Mouse (Mus musculus): ENCODE results near the gene Rbm47. TPM values are rescaled to one million over a fixed set of nuclear protein-coding genes. Genes with fewer than 3 reads are reported as not detected.
A peak's percentile ranks its signal among the peaks of the same experiment; 100 is the strongest.
"Not testable (repeated sequence)": the region's sequence is repeated elsewhere in the genome, so short reads cannot be mapped to it uniquely, and the experiment has no call there.

Rbm47 gene
- total RNA-seq (2021) = 1 to 10 TPM; 1.8 to 2.9 TPM

DNA sequence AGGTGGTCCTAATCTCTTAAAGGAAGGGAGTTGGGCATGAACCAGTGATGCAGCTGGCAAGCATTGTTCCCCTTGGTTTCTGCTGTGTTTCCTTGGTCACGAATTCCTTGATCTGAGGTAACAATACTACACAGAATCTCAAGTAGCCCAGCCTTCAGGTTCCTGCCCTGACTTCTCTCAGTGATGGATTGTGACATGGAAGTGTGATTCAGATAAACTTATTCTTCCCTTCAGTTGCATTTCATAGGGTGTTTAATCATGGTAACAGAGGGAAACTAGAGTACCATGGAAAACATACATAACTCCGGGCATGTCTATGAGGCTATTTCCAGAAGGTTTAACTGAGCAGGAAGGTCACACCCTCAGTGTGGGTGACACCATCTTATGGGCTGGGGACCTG is at the start of gene Rbm47:
Gene Rbm47, minus strand, starts transcription at position 101 of the 400 bp plus-strand sequence.
- no peak for DNase-seq

DNA sequence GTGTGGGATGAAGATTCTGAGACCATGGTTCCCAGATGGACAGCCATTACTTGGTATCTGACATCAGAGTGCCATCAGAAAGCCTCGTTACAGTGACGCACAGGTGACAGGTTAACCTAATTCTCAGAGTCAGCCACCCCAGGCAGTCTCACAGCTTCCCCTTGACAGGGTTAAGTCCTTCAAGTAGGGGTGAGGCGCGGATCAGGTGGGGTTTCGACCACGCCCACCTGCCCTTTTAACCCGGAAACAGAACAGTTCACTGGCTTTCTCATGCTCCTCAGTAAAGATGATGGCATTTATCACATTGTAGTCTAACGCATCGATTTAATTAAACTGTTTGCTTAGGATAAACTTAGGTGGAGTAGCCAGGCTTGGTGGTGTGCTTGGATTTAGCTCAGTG is 47.7 kb upstream of the Rbm47 start:
- DNase-seq = no peak

DNA sequence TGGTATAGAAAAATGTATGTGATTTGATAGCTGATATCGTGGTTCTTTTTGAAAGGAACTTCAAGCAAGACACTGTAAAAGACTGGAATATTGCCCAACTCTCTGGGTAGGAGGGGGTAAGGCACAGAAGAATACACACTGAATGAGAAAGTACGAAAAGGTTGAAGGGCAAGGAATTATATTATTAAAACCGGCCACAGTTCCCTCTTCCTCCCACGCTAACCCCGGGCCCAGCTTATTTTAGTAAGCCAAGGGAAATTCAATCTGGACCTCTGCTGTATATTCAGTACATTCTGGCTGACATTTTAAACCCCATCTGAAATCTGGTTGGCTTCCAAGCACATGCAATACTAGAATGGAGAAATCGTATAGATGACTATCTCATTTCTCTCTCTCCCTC is 46.8 kb upstream of the Rbm47 start:
- no peak for DNase-seq

DNA sequence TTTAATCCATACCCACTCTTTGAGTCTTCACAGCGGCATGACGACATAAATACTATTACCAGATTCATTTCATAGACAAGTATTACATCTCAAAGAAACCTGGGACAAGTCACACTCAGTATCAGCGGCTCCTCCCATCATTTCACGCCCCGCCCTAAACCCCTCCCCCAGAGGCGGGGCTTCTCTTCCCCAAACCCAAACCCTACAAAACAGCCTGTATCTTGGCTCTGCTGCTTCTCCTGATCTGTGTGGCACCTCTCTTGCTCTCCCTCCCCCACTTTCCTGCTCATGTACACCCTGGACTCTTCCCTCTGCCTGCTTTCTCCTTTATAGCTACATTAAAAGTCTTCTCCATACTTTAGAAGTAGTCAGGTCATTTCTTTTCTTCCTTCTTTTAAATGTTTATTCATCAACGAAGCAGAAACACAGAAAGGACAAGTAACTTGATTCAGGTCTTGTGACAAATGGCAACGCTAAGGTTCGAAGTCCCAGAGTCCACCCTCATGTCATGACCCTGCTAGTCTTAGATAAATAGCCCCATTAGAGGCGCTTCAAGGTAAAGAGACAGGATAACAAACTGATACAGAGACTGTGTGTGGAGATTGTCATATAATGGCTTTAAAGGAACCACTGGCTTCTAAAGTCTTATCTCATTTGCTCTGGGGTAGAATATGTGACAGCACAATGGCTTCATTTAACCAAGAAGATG is 42.8 kb upstream of the Rbm47 start:
- DNase-seq = no peak

DNA sequence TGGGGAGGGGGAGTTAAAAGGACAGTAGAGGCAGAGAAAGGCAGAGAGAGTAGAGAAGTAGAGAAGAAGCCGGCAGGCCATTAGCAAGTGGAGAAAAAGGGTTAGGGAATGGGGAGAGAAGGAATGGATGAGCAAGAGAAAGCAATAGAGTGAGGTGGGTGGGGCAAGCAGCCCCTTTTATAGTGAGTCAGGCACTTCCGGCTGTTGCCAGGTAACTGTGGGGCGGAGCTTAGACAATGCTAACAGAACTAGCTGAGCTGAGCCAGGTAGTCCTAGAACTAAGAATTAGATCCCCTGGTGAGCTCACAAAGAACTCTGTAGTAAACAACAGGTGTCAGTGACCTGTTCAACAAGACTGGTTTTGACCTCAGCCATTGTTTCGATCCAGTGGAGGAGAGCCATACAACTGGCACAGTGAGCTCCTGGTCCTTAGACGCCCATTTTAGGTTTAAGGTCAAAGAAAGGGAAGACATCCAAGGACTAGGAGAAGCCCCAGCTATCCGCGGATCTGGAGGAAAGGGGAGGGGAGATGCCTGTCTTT is 41.5 kb upstream of the Rbm47 start:
- no peak for DNase-seq

DNA sequence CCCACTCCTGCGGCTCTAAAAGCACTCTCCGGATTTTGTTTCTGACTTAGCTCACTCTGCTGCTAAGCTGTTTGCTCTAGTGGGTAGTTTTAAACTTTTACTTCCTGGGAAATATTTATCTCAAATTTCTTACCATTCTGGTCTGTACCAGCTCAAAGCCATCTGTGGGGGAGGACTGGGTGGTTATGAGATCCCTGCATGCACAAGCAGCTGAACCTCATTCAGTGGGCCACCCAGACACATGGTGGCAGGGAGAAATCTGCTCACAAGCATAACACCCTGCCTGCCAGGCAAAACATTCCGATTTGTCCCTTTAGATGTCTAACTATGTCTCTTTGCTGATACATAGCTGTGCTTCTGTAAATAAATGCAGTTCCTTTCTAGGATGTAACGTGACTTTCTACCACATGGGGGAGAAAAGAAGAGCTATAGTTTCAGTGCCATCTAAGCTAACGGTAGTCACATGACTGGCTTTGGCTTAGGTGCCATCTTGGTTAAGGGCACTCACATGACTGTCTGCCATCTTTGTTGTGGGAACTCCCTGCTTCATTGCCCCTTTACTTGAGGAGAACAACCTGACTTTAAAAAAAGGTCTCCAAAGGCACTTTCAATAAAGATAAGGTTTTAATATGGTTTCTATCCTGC is 36.7 kb upstream of the Rbm47 start:
- no peak for DNase-seq

DNA sequence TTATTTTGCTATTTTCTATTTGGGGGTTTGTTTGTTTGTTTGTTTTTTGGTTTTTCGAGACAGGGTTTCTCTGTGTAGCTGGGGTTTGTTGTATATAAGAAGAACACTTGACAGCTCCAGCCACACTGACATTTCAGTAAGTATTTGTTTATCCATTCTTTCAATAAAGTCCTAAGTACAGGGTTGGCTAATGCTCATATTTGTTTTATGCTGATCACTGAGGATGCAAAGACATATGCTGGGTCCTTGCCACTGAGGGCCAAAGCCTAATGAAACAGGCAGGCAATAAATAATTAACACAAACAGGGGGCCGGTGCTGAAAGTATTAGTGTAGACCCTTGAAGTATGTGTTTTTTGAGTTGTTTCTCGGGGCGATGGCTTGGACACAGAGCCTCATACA is 32.0 kb upstream of the Rbm47 start:
- DNase-seq = no peak

DNA sequence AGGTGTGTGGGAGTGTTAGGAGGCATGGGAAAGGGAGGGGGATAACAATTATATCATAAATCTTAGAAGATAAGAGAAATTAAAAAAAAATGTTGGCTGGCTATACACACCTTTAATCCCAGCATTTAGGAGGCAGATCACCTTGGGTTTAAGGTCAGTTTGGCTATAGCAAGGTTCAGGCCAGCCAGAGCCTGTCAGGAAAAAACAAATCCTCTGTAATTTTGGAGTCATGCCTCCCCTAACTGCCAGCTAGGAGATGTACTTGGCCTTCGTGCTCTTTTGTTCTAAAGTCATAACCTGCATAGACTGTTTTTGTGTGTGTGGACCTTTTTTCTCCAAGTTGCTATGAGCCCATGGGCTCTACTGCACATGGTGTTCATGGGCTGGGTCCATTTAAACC is 30.5 kb upstream of the Rbm47 start:
- no peak for DNase-seq

DNA sequence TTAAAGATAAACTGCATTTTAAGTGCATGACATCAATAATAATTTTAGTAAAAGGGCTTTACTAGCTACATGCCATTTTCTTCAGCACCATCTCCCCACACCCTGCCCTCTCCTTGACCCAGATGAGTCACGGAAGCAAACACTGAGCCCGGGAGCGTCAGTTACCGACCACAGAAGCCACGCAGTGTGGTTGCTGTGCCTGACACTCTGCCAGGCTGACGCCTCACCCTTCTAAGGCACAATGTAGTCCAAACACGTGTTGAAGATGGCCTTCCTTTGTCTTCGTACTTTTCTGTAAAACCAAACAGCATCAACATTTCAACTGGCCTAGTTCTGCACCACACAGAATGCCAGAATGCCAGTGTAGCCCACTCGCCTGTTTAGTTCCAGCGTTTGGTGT is 27.1 kb upstream of the Rbm47 start:
- DNase-seq = peak; percentile 15

DNA sequence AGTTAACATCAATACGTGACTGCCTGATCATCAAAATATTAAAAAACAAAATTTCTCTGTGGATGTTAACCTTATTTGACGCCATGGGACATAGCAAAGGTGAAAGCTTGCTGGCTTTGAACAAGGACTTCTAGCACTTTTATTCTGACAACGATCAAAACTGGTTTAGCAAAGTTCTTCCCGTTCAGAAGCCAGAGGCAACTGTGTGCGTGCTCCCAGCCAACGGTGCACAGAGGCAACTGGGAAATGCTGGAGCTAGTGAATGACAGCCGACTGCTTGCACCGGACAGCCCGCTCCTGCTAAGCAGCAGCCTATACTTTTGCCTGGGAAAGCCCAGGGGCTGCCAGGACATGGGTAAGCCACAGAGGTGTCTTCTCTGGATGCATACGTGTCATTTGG is 22.4 kb upstream of the Rbm47 start:
- DNase-seq = no peak

DNA sequence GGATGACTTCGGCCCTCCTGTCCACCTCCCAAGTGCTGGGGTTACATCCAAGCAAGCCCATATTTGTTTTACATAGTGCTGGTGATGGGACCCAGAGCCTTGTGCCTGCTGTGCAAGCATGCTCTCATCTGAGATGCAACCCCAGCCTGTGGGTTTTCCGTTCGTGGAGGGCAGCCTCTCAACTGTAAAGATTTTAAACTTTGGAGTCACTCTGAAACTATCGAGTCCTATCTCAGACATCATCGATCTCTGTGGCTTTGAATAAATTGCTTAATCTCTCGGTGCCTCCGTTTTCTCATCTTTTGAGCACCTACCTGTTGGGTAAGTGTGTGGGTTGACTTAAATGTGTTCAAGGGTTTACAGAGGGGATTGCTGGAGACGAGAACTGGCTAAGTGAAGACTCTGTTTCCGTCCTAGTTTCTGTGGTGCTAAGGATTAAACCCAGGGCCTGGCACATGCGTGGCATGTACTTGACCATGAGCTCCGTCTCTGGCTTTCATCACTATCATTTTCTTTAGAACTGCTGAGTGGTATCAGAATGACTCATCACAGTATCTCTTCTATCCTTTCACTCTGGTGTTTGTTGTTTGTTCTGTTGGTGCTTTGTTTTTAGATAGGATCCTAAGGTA is 20.4 kb upstream of the Rbm47 start:
- DNase-seq = no peak

DNA sequence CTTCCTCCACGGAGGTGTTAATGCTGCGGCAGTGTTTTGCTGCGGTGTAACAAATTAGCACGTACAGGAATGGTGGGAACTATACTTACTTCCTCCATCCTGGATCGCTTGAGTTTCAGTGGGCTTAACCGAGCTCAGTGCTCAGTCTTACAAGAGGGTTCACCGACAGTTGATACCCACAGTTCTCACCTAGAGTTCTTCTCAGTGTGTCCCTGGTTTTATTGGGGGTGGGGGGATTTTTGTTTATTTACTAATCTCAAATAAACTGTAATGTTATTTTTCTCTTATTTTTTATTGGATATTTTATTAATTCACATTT is 18.2 kb upstream of the Rbm47 start:
- no peak for DNase-seq

DNA sequence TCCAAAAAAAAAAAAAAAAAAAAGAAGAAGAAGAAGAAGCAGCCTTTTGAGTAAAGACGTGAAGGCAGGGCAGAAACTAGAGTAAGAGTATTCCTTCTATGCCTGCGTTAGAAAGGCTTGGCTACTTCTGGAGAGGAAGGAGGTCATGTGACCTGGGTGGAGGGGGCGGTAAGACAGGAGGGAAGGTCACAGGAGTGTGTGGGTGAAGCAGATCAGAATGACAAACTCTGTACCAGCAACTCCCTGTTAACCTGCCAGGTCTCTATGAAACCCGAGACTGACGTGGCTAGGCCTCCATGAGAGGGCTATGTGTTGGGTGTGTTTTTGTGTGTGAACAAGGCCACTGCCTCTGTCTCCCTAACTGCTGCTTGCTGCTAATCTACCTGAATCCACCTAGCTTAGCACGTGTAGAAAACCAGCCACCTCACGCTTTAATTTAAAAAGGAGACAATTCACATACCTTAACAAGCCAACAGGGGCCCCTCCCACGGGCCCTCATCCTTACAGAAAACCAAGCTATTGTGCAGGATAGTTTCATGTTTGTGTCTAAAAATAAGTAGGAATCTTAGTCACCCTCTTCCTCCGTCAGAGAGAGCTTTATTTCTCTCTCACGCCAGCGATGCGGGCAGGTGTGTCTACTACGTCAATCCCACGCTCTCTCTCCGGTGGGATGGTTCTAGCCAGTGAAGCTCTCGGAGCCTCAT is 17.7 kb upstream of the Rbm47 start:
- no peak for DNase-seq

DNA sequence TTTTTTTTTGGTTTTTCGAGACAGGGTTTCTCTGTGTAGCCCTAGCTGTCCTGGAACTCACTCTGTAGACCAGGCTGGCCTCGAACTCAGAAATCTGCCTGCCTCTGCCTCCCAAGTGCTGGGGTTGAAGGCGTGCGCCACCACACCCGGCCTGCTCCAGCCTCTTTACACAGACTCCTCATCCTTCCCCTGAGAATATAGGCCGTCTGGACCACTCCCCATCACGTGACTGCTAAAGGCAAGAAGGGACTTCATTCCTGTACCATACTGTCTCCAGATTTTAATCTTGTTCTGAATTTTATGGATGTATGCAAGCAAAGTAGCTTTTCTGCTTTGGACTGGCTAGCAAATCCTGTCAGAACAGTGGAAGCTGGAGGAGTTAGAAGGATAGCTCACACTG is 15.7 kb upstream of the Rbm47 start:
- not testable (repeated sequence) for DNase-seq

DNA sequence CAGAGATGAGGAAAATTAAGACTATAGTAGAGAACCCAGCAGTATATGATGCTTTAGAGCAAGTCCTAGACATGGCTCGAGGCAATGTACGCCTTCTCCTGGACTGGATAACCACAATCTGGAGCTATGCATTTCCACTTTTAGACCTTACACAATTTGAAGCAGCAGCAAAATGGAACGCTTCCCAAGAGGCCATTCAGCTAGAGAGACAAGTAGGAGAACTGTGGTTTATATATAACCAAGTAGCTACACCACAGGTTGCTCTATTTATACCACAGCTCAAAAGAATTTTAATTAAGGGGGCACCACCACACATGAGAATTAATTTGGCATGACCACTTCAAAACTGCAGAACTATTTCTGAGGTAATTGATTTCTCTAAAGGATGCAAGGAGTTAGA is 9.2 kb upstream of the Rbm47 start:
- no peak for DNase-seq

DNA sequence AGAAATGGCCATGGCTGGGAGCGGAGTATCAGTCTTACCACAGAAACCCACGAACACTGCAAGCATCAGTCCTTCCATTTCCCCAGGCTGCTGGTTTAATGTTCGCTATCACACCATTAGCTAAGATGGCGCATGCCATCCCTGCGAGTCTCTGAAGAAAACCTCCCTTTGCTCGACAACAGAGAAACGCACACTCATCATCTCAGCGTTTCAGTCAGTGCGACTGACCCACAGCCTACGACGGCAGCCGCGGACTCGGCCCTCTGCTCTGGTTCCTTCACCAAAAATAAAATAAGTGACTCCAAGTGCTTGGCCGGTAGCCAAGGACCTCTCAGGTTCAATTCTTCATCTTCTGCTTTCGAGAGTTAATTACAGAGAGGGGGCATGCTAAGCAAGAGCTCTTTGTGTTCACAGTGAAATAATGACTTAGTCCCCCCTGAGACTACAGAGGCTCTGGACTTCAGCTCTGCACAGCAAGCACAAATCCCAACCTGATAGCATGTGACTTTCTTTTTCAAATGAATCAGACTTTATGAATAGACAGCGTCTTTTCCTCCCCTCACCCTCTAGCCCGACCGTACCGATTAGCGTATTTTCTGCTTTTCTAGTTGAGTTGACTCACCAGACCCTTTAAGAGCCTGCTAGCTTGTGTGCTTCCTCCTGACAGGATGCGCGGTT is 1.4 kb upstream of the Rbm47 start:
- no peak for DNase-seq

DNA sequence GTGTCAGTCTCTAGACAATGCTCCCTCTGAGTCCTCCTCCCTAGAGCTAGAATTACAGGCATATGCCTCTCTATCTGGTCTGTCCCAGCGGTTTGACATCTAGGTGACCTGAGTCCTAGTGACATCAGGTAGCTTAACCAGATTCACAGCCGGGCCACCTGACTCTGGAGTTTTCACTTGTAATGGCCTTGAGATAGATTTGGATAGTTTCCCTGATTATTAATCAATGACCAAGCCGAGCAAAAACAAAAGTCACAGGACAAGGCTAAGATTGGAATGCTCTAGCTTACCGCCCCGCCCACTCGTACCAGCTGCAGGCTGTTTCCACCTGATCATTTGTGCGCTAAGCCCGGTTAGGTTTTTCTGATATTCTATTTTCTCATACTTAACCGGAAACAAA is 2.3 kb downstream of the Rbm47 start:
- no peak for DNase-seq

DNA sequence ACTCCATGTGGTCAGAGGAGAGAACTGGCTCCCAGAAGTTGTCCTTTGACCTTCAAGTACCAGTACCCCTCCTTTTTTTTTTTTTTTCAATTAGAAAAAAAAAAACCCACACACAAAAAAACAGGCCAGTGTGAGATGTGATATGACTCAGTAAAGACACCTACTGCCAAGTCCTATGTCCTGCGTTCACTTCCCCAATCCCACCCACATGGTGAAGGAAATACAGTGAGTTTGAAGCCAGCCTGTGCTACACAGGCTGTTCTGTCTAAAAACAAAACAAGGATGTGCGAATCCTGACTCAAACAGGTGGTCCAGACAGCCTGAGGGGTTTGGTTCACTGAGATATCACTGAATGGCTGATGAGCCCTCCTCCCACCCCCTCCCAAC is 3.8 kb downstream of the Rbm47 start:
- DNase-seq = no peak

DNA sequence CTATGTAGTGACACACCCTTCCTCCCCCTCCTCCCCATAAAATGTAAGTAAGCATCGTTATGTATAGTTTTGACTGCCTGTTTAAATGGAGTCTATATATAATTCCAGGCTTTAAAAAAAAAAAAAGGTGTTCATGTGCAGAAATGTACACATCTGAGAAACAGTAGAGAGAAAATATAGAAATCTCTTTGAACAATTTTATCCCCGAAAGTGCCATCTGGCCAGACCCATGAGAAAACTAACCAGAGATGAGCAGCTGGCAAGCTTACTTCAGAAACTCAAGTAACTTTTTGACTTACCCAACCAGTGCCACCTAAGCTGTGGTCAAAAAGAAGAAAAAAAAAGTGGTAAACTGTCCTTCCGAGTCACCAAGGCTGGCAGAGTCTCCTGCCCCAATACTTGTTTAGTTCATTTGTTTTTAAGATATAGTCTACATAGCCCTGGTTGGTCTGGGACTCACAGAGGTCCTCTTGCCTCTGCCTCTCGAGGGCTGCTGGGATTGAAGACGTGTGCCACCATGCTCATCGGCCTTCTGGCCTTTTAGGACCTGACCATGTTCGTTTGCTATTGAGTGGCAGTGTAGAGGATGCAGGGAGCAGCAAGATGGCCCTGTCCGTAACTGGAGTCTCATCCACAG is 4.3 kb downstream of the Rbm47 start:
- DNase-seq = no peak

DNA sequence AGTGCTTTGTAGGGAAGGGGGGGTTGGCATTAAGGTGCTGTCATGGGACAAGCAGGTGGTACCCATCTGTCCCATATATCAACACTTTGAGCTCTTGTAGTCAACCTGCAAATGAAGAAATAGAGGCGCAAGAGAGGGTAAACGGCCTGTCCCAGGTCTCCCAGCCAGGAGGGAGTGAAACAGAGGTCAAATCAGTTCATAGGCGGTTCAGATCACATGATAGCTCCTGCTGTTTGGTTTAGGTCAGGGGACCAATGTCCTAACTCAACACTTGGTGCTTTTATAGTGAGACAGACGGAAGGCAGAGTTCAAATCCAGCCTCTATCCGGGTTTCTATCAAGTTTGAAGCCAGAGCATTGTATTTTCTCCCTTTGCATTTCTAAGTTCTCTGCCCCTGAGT is 6.0 kb downstream of the Rbm47 start:
- no peak for DNase-seq

DNA sequence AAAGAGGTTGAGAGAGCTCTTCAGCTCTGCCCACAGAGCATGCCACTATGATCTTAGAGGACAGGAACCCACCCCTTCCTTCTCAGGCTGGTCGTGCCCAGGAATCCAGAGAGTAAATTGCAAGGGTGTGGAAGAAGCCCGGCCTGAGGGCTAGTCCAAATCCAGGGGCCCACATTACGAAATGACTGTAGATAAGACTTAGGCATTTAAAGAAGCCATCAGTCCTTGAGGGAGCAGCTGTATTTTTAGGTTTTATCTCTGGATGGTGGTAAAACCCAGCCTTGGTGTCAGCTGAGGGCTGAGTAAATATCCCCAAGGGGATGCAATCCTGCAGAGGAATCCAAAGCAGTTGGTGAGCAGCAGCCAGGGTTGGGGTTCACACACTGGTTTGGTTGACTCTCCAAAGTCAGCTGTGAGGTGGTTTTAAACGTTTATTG is 6.7 kb downstream of the Rbm47 start:
- DNase-seq = no peak

DNA sequence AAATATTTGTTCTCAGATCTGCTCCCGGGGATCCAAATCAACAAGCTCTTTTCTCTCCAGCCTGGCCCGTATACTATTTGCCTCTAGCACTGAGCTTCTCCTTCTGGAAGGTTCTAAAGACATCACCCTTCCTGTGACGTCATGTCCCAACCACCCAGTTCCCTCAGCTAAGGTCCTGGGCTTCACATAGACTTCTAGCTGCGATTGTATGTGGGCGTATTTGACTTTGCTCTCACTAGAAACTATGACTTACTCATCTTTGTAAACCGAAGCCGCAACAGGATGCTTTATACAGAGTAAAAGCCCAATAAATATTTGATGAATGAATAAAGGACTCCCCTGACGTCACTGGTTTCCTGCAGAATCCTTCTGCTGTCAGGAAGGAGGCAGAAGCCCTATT is 7.2 kb downstream of the Rbm47 start:
- DNase-seq = no peak

Data from heart, postnatal 4 days (tissue).